Mouse (Mus musculus) CH12.LX (cell line): ENCODE results near the gene Tspan15.

Experiments
- CTCF ChIP-seq, 2 experiments: IDR thresholded peaks in 1 of 2; conservative IDR thresholded peaks in 1 of 2; 2 replicates each; pipeline ENCODE4 v1.5.1; 2011 to 2012; ENCODE audit warnings: low read depth in 2 of 2, low read length in 2 of 2, improper control_type of control experiment in 1 of 2, inconsistent platforms in 1 of 2, mild to moderate bottlenecking in 1 of 2, moderate library complexity in 1 of 2
- HCFC1 ChIP-seq: IDR thresholded peaks from 2 replicates; pipeline ENCODE4 v1.6.1; 2012; ENCODE audit warnings: low read depth, mild to moderate bottlenecking, inconsistent platforms, low read length, improper control_type of control experiment
- MAFK ChIP-seq: IDR thresholded peaks from 2 replicates; pipeline ENCODE4 v1.6.1; 2011; ENCODE audit warnings: low read length, improper control_type of control experiment; ENCODE audit not compliant: insufficient replicate concordance
- POLR2A ChIP-seq: IDR thresholded peaks from 2 replicates; pipeline ENCODE4 v1.6.1; 2011; ENCODE audit warnings: low read depth, mild to moderate bottlenecking, improper control_type of control experiment, low read length
- RAD21 ChIP-seq: IDR thresholded peaks from 2 replicates; pipeline ENCODE4 v1.6.1; 2011; ENCODE audit warnings: low read depth, mild to moderate bottlenecking, low read length, improper control_type of control experiment, moderate library complexity
- RCOR1 ChIP-seq: conservative IDR thresholded peaks from 2 replicates; pipeline ENCODE4 v1.6.1; 2012; ENCODE audit warnings: low read depth, mild to moderate bottlenecking, inconsistent platforms, low read length, improper control_type of control experiment
- SIN3A ChIP-seq: IDR thresholded peaks from 2 replicates; pipeline ENCODE4 v1.6.1; 2012; ENCODE audit warnings: low read length, improper control_type of control experiment, inconsistent platforms
- USF1 ChIP-seq: IDR thresholded peaks from 2 replicates; pipeline ENCODE4 v1.6.1; 2014; ENCODE audit warnings: low read depth, mild to moderate bottlenecking, inconsistent platforms, low read length, improper control_type of control experiment

- TF ChIP-seq SIN3A (no peak), CTCF (conservative IDR thresholded peaks at IDR 0.05 in 1 of 2, IDR thresholded peaks at IDR 0.05 in 1 of 2; ENCODE audit: low read depth in 2 of 2, low read length in 2 of 2) (peak; percentile 75 to 96), POLR2A (no peak), HCFC1 (no peak), MAFK (no peak), USF1 (no peak), RCOR1 (no peak), RAD21 (peak; percentile 98)
Measured at GRCm38 (mm10) chr10:62186882-62187281, 44.2 kb downstream of the Tspan15 start.
